Mouse (Mus musculus): ENCODE data around the gene Rpl28.
A peak's percentile ranks its signal among the peaks of the same experiment; 100 is the strongest.

The Rpl28 gene

GRCm38 (mm10) chr7:4792278-4793212, at the start of gene Rpl28:
Gene Rpl28, plus strand, starts transcription at chr7:4792874.
- DNase-seq, result peak; percentile 98

GRCm38 (mm10) chr7:4743354-4743753, 49.3 kb upstream of the Rpl28 start:
- DNase-seq, result peak; percentile 10

- no peak for DNase-seq
Measured at GRCm38 (mm10) chr7:4744886-4745285, 47.8 kb upstream of the Rpl28 start.

- DNase-seq, result no peak
Measured at GRCm38 (mm10) chr7:4746326-4746980, 46.2 kb upstream of the Rpl28 start.

- DNase-seq, result no peak
Measured at GRCm38 (mm10) chr7:4747156-4747899, 45.3 kb upstream of the Rpl28 start.

GRCm38 (mm10) chr7:4748321-4748720, 44.4 kb upstream of the Rpl28 start:
- no peak for DNase-seq

- DNase-seq, result no peak
Measured at GRCm38 (mm10) chr7:4749169-4749568, 43.5 kb upstream of the Rpl28 start.

- peak; percentile 72 for DNase-seq
Measured at GRCm38 (mm10) chr7:4751971-4752820, 40.5 kb upstream of the Rpl28 start.

- DNase-seq, result peak; percentile 92
Measured at GRCm38 (mm10) chr7:4752821-4753570, 39.7 kb upstream of the Rpl28 start, which contains the start of gene Cox6b2. Gene Cox6b2, minus strand, starts transcription at chr7:4753094.

GRCm38 (mm10) chr7:4759670-4760069, 33.0 kb upstream of the Rpl28 start:
- DNase-seq, result no peak

- no peak for DNase-seq
Measured at GRCm38 (mm10) chr7:4764946-4765710, 27.5 kb upstream of the Rpl28 start.

- no peak for DNase-seq
Measured at GRCm38 (mm10) chr7:4771202-4771601, 21.5 kb upstream of the Rpl28 start, which contains the start of gene Fam71e2. Gene Fam71e2, minus strand, starts transcription at chr7:4771302.

- DNase-seq, result no peak
Measured at GRCm38 (mm10) chr7:4776131-4776530, 16.5 kb upstream of the Rpl28 start.

GRCm38 (mm10) chr7:4776861-4777830, 15.5 kb upstream of the Rpl28 start:
- peak; percentile 81 for DNase-seq

GRCm38 (mm10) chr7:4777851-4778637, 14.6 kb upstream of the Rpl28 start:
- no peak for DNase-seq

- no peak for DNase-seq
Measured at GRCm38 (mm10) chr7:4779921-4780320, 12.8 kb upstream of the Rpl28 start.

GRCm38 (mm10) chr7:4782130-4782529, 10.5 kb upstream of the Rpl28 start:
- DNase-seq, result no peak

GRCm38 (mm10) chr7:4782759-4783158, 9.9 kb upstream of the Rpl28 start, which contains the start of the genes Il11 and Tmem190:
Gene Il11, minus strand, starts transcription at chr7:4782859.
Gene Tmem190, plus strand, starts transcription at chr7:4782937.
- no peak for DNase-seq

All from kidney, postnatal 14 days (tissue).